Mouse (Mus musculus): Measurements from ENCODE around the gene Ptma. TPM values are rescaled to one million over a fixed set of nuclear protein-coding genes. Genes with fewer than 3 reads are reported as not detected.
A peak's percentile ranks its signal among the peaks of the same experiment; 100 is the strongest.

Ptma gene
- polyA plus RNA-seq, 2 experiments, result 993 to 1,286 TPM

DNA sequence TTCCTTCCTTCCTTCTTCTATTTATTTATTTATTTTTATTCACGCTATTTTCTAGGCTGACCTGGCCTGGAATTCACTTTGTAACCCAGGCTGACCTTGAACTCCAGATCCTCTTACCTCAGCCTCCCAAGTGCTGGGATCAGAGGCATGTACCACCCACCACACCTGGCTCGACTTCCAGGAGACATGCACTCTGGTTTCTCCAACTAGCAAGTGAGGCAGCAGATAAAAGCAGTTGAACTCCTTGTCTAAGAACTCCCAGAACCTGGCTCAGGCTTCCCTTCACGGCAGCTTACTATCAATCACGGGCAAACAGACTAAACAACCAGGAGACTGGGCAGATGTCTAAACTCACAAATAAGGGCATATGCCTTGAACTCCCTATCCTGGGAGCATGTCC is 25.8 kb upstream of the Ptma start:
- no peak overlapping the region for H3K4me2 ChIP-seq (ENCODE audit: low read depth)
- TF ChIP-seq CTCF (IDR thresholded peaks at IDR 0.05; ENCODE audit: low read depth) (no peak), EP300 (IDR thresholded peaks at IDR 0.05; ENCODE audit: low read depth) (no peak)
- H3K27ac ChIP-seq, result no peak overlapping the region
- H3K36me3 ChIP-seq (replicated peaks; ENCODE audit: control insufficient read depth, insufficient read depth, low read depth), result no peaks in the 10 kb centered on the region
- H3K4me1 ChIP-seq (replicated peaks; ENCODE audit: control insufficient read depth in 2 of 2, insufficient read depth in 2 of 2, low read length in 1 of 2), result peaks cover 11 to 39% of the 10 kb centered on the region in 2 experiments
- no peak overlapping the region for H3K4me3 ChIP-seq (ENCODE audit: insufficient read depth in 1 of 2, low read depth in 2 of 2, low read length in 2 of 2)
- no peaks in the 10 kb centered on the region; the same call in 1 of the 2 replicates for H3K27me3 ChIP-seq (ENCODE audit: control insufficient read depth, insufficient read depth, low read length)
- DNase-seq (ENCODE audit: low read depth in 3 of 3, low spot score in 3 of 3) (no peak), ATAC-seq (ENCODE audit: insufficient read depth) (no peak)
- H3K9ac ChIP-seq (replicated peaks), result no peak overlapping the region
- H3K9me3 ChIP-seq (ENCODE audit: control insufficient read depth, low read length), result no peaks in the 10 kb centered on the region
- 50% methylated on average over 4 of the region's 4 CpGs for WGBS (ENCODE audit: insufficient replicate concordance)

DNA sequence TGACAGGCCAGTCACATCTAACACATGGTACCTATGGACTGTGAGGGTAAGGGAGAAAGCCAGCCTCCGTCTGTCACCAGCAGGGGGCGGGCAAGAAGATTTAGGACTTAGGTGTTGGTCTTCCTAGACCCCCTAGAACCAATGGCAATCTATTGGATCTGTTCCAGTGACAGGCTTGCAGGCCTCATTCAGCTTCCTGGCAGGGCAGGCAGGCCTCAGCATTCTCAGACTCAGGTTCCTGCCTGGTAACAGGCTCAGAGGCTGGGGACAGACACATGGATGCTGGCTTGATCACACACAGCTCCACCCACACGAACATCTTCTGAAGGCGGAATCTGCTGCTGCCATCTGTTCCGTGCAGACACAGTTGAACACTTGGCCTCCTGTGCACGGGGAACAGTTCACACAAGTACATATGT is 25.4 kb upstream of the Ptma start:
- H3K9me3 ChIP-seq (ENCODE audit: control insufficient read depth, low read length), result no peaks in the 10 kb centered on the region
- peaks cover 12 to 42% of the 10 kb centered on the region in 2 experiments for H3K4me1 ChIP-seq (replicated peaks; ENCODE audit: control insufficient read depth in 2 of 2, insufficient read depth in 2 of 2, low read length in 1 of 2)
- H3K9ac ChIP-seq (replicated peaks), result no peak overlapping the region
- H3K36me3 ChIP-seq (replicated peaks; ENCODE audit: control insufficient read depth, insufficient read depth, low read depth), result no peaks in the 10 kb centered on the region
- no peak for TF ChIP-seq EP300 (IDR thresholded peaks at IDR 0.05; ENCODE audit: low read depth)
- TF ChIP-seq CTCF (IDR thresholded peaks at IDR 0.05; ENCODE audit: low read depth), result peak; percentile 92
- H3K27me3 ChIP-seq (ENCODE audit: control insufficient read depth, insufficient read depth, low read length), result no peaks in the 10 kb centered on the region; the same call in 1 of the 2 replicates
- DNase-seq (ENCODE audit: low read depth in 3 of 3, low spot score in 3 of 3) (no peak), ATAC-seq (ENCODE audit: insufficient read depth) (peak; percentile 18; the same call in 1 of the 2 replicates)
- H3K4me3 ChIP-seq (ENCODE audit: insufficient read depth in 1 of 2, low read depth in 2 of 2, low read length in 2 of 2), result no peak overlapping the region
- H3K27ac ChIP-seq, result no peak overlapping the region
- WGBS (ENCODE audit: insufficient replicate concordance), result 16% methylated on average over 6 of the region's 6 CpGs
- H3K4me2 ChIP-seq (ENCODE audit: low read depth), result no peak overlapping the region

DNA sequence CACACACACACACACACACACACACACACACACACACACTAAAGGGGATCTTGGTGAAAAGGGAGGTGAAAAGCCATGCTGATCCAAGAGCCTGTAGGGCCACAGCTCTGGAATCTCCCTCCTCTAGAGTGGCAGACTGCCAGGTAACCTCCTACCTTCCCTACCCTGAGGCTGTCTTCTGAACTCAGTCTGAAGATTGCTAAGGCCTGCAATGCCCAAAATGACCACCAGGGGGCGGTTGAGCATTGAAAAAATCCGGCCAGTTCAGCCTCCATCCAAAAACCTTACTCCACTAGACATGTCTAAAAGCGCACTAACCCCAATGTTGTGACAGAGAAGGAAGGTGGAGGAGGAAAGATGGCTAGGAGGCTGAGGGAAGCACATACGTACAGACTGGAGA is 25.0 kb upstream of the Ptma start:
- Histone ChIP-seq H3K4me3 (ENCODE audit: insufficient read depth in 1 of 2, low read depth in 2 of 2, low read length in 2 of 2) (no peak overlapping the region), H3K9ac (replicated peaks) (no peak overlapping the region), H3K4me1 (replicated peaks; ENCODE audit: control insufficient read depth in 2 of 2, insufficient read depth in 2 of 2, low read length in 1 of 2) (peaks cover 12 to 43% of the 10 kb centered on the region in 2 experiments), H3K36me3 (replicated peaks; ENCODE audit: control insufficient read depth, insufficient read depth, low read depth) (no peaks in the 10 kb centered on the region), H3K27ac (no peak overlapping the region), H3K9me3 (ENCODE audit: control insufficient read depth, low read length) (no peaks in the 10 kb centered on the region), H3K27me3 (ENCODE audit: control insufficient read depth, insufficient read depth, low read length) (no peaks in the 10 kb centered on the region; the same call in 1 of the 2 replicates), H3K4me2 (ENCODE audit: low read depth) (no peak overlapping the region)
- TF ChIP-seq CTCF (IDR thresholded peaks at IDR 0.05; ENCODE audit: low read depth), result peak; percentile 98
- no peak for TF ChIP-seq EP300 (IDR thresholded peaks at IDR 0.05; ENCODE audit: low read depth)
- peak; percentile 20; the same call in 1 of the 2 replicates for ATAC-seq (ENCODE audit: insufficient read depth)
- under 1% methylated on average over 4 of the region's 4 CpGs for WGBS (ENCODE audit: insufficient replicate concordance)
- DNase-seq (ENCODE audit: low read depth in 3 of 3, low spot score in 3 of 3), result peak; percentile 73 to 84 (median 79)

DNA sequence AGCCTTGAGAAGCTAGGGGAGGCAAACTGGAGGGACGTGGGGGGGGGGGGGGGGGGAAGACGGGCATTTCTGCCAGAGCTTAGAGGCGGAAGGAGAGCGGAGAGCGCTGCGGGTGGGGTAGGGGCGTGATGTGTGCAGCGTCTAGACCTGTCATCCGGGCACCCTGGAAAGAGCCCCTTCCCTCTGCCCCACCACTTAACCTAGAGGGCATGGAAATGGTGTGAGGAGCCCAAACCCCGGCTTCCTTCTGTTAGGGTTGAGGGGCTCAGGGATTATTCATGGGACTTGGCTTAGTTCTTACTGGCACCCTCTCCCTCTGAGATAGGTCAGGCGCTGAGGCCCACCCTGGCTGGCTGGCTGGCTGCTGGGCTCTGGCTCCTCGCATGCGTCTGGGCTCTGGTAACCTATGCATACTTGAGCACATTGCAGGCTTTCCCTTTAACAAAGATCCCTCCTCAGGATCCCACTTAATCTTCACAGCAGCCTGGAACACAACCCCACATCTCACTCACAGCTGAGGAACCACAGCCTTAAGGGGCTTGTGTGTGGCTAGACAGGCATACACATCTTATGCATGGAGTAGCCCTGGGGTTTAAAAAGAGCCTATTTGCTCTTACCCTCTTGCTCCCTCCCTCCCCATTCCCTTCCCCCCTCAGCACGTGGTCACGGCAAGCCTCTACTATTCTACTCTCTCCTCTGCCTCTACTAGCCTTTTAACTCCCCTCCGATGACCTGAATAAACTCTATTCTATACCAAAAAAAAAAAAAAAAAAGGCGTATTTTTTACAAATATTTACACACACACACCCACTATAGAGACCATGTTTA is 24.1 kb upstream of the Ptma start:
- WGBS (ENCODE audit: insufficient replicate concordance), result 42% methylated on average over 17 of the region's 17 CpGs
- Histone ChIP-seq H3K9ac (replicated peaks) (no peak overlapping the region), H3K4me3 (ENCODE audit: insufficient read depth in 1 of 2, low read depth in 2 of 2, low read length in 2 of 2) (no peak overlapping the region), H3K36me3 (replicated peaks; ENCODE audit: control insufficient read depth, insufficient read depth, low read depth) (no peaks in the 10 kb centered on the region), H3K9me3 (ENCODE audit: control insufficient read depth, low read length) (no peaks in the 10 kb centered on the region), H3K4me1 (replicated peaks; ENCODE audit: control insufficient read depth in 2 of 2, insufficient read depth in 2 of 2, low read length in 1 of 2) (peaks cover 12 to 43% of the 10 kb centered on the region in 2 experiments), H3K4me2 (ENCODE audit: low read depth) (no peak overlapping the region), H3K27ac (no peak overlapping the region), H3K27me3 (ENCODE audit: control insufficient read depth, insufficient read depth, low read length) (no peaks in the 10 kb centered on the region; the same call in 1 of the 2 replicates)
- ATAC-seq (ENCODE audit: insufficient read depth) (no peak), DNase-seq (ENCODE audit: low read depth in 3 of 3, low spot score in 3 of 3) (no peak)
- TF ChIP-seq EP300 (IDR thresholded peaks at IDR 0.05; ENCODE audit: low read depth) (no peak), CTCF (IDR thresholded peaks at IDR 0.05; ENCODE audit: low read depth) (no peak)

DNA sequence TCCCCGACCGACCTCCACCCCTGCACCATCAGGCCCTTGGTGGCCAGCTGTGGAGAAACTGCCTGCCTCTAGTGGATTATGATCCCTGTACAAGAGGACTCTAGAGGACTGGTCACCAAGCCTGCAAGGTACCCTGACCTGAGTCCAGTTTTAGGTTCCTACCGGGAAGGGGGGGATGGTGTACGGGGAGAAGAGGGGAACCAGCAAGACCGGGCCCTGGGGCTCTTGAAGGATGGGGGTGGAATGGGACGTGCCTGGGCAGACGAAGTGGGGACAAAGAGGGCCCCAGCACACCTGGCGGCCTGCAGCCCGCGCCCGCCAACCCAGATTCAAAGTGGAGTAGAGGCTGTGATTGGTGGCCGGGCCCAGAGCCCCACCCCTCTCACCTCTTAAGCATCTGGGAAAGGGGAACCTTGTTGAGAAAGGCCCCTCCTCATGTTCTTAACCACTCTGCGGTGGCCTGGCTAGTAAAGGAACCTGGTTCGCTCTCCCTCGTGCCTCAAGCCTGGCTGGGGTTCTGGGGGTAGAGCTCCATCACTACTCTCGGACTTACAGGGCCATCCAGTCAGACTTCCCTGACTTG is 23.3 kb upstream of the Ptma start:
- 35% methylated on average over 16 of the region's 16 CpGs for whole genome bisulfite sequencing (ENCODE audit: insufficient replicate concordance)
- Histone ChIP-seq H3K4me2 (ENCODE audit: low read depth) (peak overlapping the region; percentile 81), H3K9ac (replicated peaks) (no peak overlapping the region), H3K27me3 (ENCODE audit: control insufficient read depth, insufficient read depth, low read length) (no peaks in the 10 kb centered on the region; the same call in 1 of the 2 replicates), H3K9me3 (ENCODE audit: control insufficient read depth, low read length) (no peaks in the 10 kb centered on the region), H3K27ac (no peak overlapping the region), H3K36me3 (replicated peaks; ENCODE audit: control insufficient read depth, insufficient read depth, low read depth) (no peaks in the 10 kb centered on the region), H3K4me1 (replicated peaks; ENCODE audit: control insufficient read depth in 2 of 2, insufficient read depth in 2 of 2, low read length in 1 of 2) (peaks cover 12 to 35% of the 10 kb centered on the region in 2 experiments), H3K4me3 (ENCODE audit: insufficient read depth in 1 of 2, low read depth in 2 of 2, low read length in 2 of 2) (peak overlapping the region in 1 of 2 experiments; percentile 55; a peak in 3 of 4 replicates)
- DNase-seq (ENCODE audit: low read depth in 3 of 3, low spot score in 3 of 3), result no peak
- no peak for ATAC-seq (ENCODE audit: insufficient read depth)
- TF ChIP-seq EP300 (IDR thresholded peaks at IDR 0.05; ENCODE audit: low read depth) (no peak), CTCF (IDR thresholded peaks at IDR 0.05; ENCODE audit: low read depth) (no peak)
